Mouse (Mus musculus) testis, postnatal 10 days (tissue): ENCODE measurements at regions not wholly inside any gene's neighbourhood (a gene's known extent, or its start where the extent isn't known, plus 50 kb on each side); places are given as distances from the start of the nearest gene placed in this dataset.

Experiments
- DNase-seq: peaks from one replicate; pipeline ENCODE4 v3.0.0; 2021; ENCODE audit warnings: low spot score

- no peak for DNase-seq
Measured at GRCm38 (mm10) chr3:130940302-130940867, 169.9 kb upstream of the Lef1 start.

GRCm38 (mm10) chr3:130936980-130937379, 173.3 kb upstream of the Lef1 start:
- DNase-seq, result no peak

- no peak for DNase-seq
Measured at GRCm38 (mm10) chr3:130936336-130936735, 173.9 kb upstream of the Lef1 start.

GRCm38 (mm10) chr3:130935926-130936315, 174.3 kb upstream of the Lef1 start:
- DNase-seq, result no peak

GRCm38 (mm10) chr3:130935302-130935925, 174.9 kb upstream of the Lef1 start:
- no peak for DNase-seq

- DNase-seq, result no peak
Measured at GRCm38 (mm10) chr3:130932723-130933122, 177.5 kb upstream of the Lef1 start.

- DNase-seq, result no peak
Measured at GRCm38 (mm10) chr3:130932226-130932625, 178.0 kb upstream of the Lef1 start.

- no peak for DNase-seq
Measured at GRCm38 (mm10) chr3:130925000-130925399, 185.3 kb upstream of the Lef1 start.

- no peak for DNase-seq
Measured at GRCm38 (mm10) chr3:130923615-130923958, 186.7 kb upstream of the Lef1 start.

- no peak for DNase-seq
Measured at GRCm38 (mm10) chr3:130922812-130923614, 187.3 kb upstream of the Lef1 start.

- no peak for DNase-seq
Measured at GRCm38 (mm10) chr3:130921621-130922245, 188.5 kb upstream of the Lef1 start.

- peak; percentile 75 for DNase-seq
Measured at GRCm38 (mm10) chr3:130913812-130914211, 183.6 kb upstream of the Rpl34 start.

- no peak for DNase-seq
Measured at GRCm38 (mm10) chr3:130905101-130905500, 174.9 kb upstream of the Rpl34 start.

GRCm38 (mm10) chr3:130903329-130903728, 173.1 kb upstream of the Rpl34 start:
- no peak for DNase-seq

GRCm38 (mm10) chr3:130902376-130902775, 172.2 kb upstream of the Rpl34 start:
- no peak for DNase-seq

GRCm38 (mm10) chr3:130901343-130901742, 171.1 kb upstream of the Rpl34 start:
- DNase-seq, result peak; percentile 50

GRCm38 (mm10) chr3:130900846-130901245, 170.6 kb upstream of the Rpl34 start:
- no peak for DNase-seq

GRCm38 (mm10) chr3:130900054-130900840, 170.0 kb upstream of the Rpl34 start:
- DNase-seq, result no peak

- DNase-seq, result no peak
Measured at GRCm38 (mm10) chr3:130894168-130894814, 164.1 kb upstream of the Rpl34 start.

- DNase-seq, result no peak
Measured at GRCm38 (mm10) chr3:130891310-130891709, 161.1 kb upstream of the Rpl34 start.

- DNase-seq, result no peak
Measured at GRCm38 (mm10) chr3:130888587-130888986, 158.4 kb upstream of the Rpl34 start.
